Mouse (Mus musculus) G1E (cell line): Measurements from ENCODE around the gene Cdr2. TPM values are rescaled to one million over a fixed set of nuclear protein-coding genes. Genes with fewer than 3 reads are reported as not detected.
"Not testable (repeated sequence)": the region's sequence is repeated elsewhere in the genome, so short reads cannot be mapped to it uniquely, and the experiment has no call there.

ENCODE experiments used
- ATAC-seq: 2 replicates; pipeline ENCODE4 v1.8.0; 2016; ENCODE audit warnings: mild to moderate bottlenecking; ENCODE audit not compliant: insufficient number of reproducible peaks, poor library complexity, low FRiP score, severe bottlenecking; ENCODE audit errors: extremely low read depth
- DNase-seq: peaks from one replicate; pipeline ENCODE4 v3.0.0; 2012; ENCODE audit warnings: low spot score
- H3K27me3 ChIP-seq: 2 replicates; pipeline ENCODE4 v1.6.1; 2012; ENCODE audit warnings: mild to moderate bottlenecking, low read length, inconsistent platforms; ENCODE audit not compliant: insufficient read depth
- H3K36me3 ChIP-seq: replicated peaks from 2 replicates; pipeline ENCODE3; 2012; ENCODE audit warnings: mild to moderate bottlenecking, inconsistent platforms
- H3K4me1 ChIP-seq: 2 replicates; pipeline ENCODE4 v1.6.1; 2012; ENCODE audit warnings: low read depth, low read length, inconsistent platforms, mixed read lengths; ENCODE audit not compliant: insufficient read depth
- H3K4me3 ChIP-seq: 2 replicates; pipeline ENCODE4 v1.5.1; 2012; ENCODE audit warnings: low read depth, mild to moderate bottlenecking, inconsistent platforms, low read length, moderate library complexity, mixed read lengths
- H3K9me3 ChIP-seq: replicated peaks from 2 replicates; pipeline ENCODE4 v1.6.1; 2012; ENCODE audit warnings: inconsistent platforms
- CTCF ChIP-seq: IDR thresholded peaks from 2 replicates; pipeline ENCODE4 v1.5.1; 2012; ENCODE audit warnings: low read depth, low read length, inconsistent platforms, mixed read lengths
- GATA1 ChIP-seq: IDR thresholded peaks from 2 replicates; pipeline ENCODE4 v1.6.1; 2012; ENCODE audit warnings: borderline replicate concordance, low read length, inconsistent platforms, mixed read lengths
- GATA2 ChIP-seq: IDR thresholded peaks from 2 replicates; pipeline ENCODE4 v1.6.1; 2012; ENCODE audit warnings: low read depth, low read length, inconsistent platforms, borderline replicate concordance
- POLR2AphosphoS5 ChIP-seq: IDR thresholded peaks from 2 replicates; pipeline ENCODE4 v1.6.1; 2012; ENCODE audit warnings: low read depth, low read length, inconsistent platforms; ENCODE audit not compliant: insufficient replicate concordance
- TAL1 ChIP-seq: conservative IDR thresholded peaks from 2 replicates; pipeline ENCODE4 v1.6.1; 2012; ENCODE audit warnings: low read depth, low read length, inconsistent platforms, mixed read lengths
- polyA plus RNA-seq: library from polyadenylated mRNA; stranded (reverse); fragments of >175 nt; gene quantifications from 2 replicates; pipeline ENCODE4 v1.2.3, GENCODE M21; 2012
- total RNA-seq, 2 experiments: library from RNA; stranded (forward) in 1 of 2; stranded (reverse) in 1 of 2; fragments of 200-1000 nt in 1 of 2; fragments of >200 nt in 1 of 2; fragmentation: Nextera tagmentation in 1 of 2; gene quantifications; 2 replicates each; pipeline ENCODE4 v1.2.3; 2014 to 2017

Cdr2 gene
- total RNA-seq (2014; fragmentation: Nextera tagmentation) = 12.8 and 20.0 TPM in 2 replicates
- 12.7 and 14.0 TPM in 2 replicates for total RNA-seq (2017)
- 7.7 and 8.0 TPM in 2 replicates for polyA plus RNA-seq

DNA sequence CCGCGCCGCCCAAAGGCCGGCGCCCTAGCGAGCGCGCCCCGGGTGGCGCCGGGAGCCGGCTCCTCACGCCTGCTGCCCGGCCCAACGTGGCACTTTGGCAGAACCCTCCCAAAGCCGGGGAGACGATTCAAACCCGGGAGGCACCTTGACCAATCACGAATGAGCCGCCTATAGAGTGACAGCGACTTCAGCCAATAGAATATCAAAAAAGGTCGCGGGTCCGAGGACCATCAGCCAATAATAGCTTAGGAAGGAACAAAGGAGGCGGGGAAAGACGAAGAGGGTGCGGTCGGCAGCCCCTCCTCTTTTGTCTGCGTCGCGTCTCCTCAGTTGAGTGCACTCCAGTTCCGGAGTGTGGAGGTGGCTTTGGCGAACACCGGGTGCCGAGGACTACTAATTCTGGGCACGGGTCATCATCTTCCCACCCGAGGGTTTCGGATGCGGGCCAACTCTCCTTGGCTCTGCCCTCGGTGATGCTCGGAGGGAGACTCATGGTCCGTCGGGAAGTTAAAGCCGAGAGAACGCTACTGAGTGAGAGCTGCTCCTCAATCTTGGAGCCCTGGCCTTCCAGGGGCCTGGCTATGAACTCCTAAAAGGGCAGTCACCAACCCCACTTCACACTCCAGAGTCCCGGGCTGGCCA lies at the start of gene Cdr2, which contains the start of gene Mfsd13b:
Cdr2 (minus strand) TSS at position 113 of the 642 bp plus-strand sequence.
Mfsd13b (plus strand) TSS at position 310 of the 642 bp plus-strand sequence.
- peaks cover 51% of the 10 kb centered on the region for H3K4me1 ChIP-seq
- peak; percentile 98 for DNase-seq
- H3K9me3 ChIP-seq = no peaks in the 10 kb centered on the region
- peak within 1 kb of the TSS; percentile 88 for H3K4me3 ChIP-seq
- peaks cover 5% of the 10 kb centered on the region; the same call in 1 of the 2 replicates for H3K27me3 ChIP-seq
- peak; percentile 96 for ATAC-seq
- TF ChIP-seq POLR2AphosphoS5 (no peak), GATA1 (no peak), GATA2 (no peak), TAL1 (no peak), CTCF (no peak)
- H3K36me3 ChIP-seq = peaks cover 4% of the 10 kb centered on the region

DNA sequence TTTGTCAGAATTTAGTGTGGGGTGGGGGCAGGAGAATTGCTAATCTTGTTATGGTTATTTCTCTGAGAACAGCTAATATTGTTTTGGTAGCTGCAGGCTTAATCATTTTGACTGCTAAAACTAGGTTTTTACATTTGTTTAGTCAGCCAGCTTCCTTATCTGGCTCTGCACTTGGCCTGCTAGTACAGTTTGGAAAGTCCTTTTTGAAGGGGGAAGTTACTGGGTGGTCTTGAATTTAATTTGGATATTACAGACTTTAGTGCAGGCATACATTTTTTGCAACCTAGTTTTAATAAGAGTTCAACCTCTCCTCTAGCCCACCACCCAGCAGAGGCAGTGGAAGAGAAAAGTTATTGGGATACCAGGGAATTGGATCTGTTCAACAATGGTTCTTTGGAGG lies 47.8 kb upstream of the Cdr2 start:
- not testable (repeated sequence) for H3K4me3 ChIP-seq, H3K36me3 ChIP-seq, DNase-seq, ATAC-seq, H3K9me3 ChIP-seq
- H3K4me1 ChIP-seq = peaks cover 20% of the 10 kb centered on the region
- H3K27me3 ChIP-seq = peaks cover 11% of the 10 kb centered on the region; the same call in 1 of the 2 replicates

DNA sequence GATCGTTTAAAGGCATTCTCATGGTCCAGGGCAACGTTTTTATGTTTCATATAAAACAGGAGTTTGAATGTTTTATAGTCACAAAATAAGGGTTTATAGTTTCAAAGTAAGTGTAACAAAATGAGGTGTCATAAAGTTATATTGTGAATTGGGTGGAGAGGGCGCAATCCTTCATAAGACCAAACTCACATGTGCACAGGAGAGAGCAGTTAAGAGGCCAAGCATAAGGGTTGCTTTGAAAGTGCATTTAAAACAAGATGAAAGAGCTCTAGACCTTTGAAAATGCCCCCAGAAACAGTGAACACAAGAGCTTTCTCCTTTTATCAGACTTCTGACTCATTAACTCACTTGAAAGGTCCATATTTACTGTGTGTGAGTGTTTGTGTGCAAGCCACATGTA lies 44.2 kb upstream of the Cdr2 start:
- Histone ChIP-seq H3K4me3 (no peak overlapping the region), H3K9me3 (no peaks in the 10 kb centered on the region), H3K36me3 (no peaks in the 10 kb centered on the region), H3K4me1 (peaks cover 12% of the 10 kb centered on the region; the same call in 1 of the 2 replicates), H3K27me3 (peaks cover 25% of the 10 kb centered on the region; the same call in 1 of the 2 replicates)
- ATAC-seq (no peak), DNase-seq (no peak)
- TF ChIP-seq POLR2AphosphoS5 (no peak), CTCF (no peak), GATA2 (no peak), GATA1 (no peak), TAL1 (no peak)

DNA sequence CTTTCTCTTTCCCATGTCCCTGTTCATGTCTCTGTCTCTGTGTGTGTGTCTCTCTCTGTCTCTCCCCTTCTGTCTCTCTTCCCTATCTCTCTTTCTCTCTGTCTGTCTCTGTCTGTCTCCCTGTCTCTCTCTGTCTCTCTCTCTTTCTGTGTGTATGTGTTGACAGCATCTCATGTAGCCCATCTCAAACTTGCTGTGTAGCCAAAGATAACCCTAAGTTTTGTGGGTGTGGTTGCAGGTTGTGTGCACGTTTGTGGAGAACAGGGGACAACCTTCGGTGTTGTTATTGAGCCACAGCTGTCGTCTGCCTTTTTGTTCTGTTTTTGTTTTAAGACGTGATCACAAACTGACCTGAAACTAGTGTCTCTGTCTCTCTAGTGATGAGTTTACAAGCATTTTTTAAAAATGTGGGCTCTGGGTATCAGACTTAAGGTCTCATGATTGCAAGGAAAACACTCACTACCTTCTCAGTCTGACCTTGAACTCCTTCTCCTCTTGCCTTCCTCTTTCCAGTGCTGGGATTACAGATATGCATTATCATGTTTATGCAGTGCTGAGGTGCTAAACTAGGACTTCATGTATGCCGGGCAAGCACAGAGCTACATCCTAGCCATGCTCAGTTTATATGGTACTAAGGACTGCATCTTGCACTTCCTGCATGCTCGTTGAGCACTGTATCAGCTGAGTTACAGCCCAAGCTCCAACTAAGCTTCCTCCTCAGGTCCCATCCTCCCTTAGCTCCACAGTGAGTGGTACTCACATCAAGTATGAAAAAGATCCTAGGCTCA lies 43.3 kb upstream of the Cdr2 start:
- Histone ChIP-seq H3K9me3 (no peaks in the 10 kb centered on the region), H3K4me1 (peaks cover 9% of the 10 kb centered on the region; the same call in 1 of the 2 replicates), H3K27me3 (peaks cover 27% of the 10 kb centered on the region), H3K4me3 (no peak overlapping the region), H3K36me3 (no peaks in the 10 kb centered on the region)
- TF ChIP-seq CTCF (no peak), GATA1 (no peak), TAL1 (no peak), GATA2 (no peak), POLR2AphosphoS5 (no peak)
- no peak for DNase-seq
- ATAC-seq = no peak

DNA sequence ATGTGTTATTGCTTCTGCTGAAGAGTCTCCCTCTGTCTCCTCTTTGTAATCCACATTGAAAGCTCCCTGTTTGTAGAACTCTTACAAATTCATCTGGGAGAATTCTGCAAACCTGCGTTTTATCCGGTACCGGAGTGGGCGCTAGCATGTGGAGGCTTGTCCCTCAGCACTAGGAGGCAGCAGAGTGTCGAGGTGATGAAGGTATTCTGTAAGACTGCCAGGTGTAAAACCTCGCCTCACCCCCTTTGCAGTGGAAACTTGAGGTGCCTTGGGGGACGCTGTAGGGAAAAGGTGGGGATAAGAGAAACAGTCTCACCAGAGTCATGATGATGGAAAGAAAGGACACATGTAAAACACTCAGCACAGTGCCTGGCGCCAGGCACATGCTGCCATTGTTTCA lies 38.2 kb upstream of the Cdr2 start:
- Histone ChIP-seq H3K9me3 (no peaks in the 10 kb centered on the region), H3K36me3 (no peaks in the 10 kb centered on the region), H3K27me3 (peaks cover 29% of the 10 kb centered on the region), H3K4me3 (no peak overlapping the region), H3K4me1 (peaks cover 4% of the 10 kb centered on the region)
- TF ChIP-seq POLR2AphosphoS5 (no peak), TAL1 (no peak), GATA1 (no peak), CTCF (no peak)
- ATAC-seq (no peak), DNase-seq (no peak)

DNA sequence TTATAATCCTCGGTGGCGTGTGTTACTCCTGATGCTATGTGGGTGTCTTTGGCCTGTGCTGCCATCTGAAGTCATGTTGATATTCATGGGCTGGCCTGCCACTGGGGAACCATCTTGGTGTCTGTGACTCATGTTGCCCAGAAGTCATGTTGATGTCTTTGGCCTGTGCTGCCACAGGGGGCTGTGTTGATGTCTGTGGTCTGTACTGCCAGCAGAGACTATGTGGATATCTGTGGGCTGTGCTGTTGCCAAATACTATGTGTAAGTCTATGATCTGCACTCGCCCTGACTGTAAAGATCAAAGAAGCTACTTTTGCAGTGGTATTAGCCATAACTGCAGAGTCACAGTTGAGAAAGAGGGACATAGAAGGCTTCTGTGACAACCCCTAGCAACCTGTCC lies 36.7 kb upstream of the Cdr2 start:
- Histone ChIP-seq H3K27me3 (peaks cover 33% of the 10 kb centered on the region), H3K36me3 (no peaks in the 10 kb centered on the region), H3K9me3 (no peaks in the 10 kb centered on the region), H3K4me1 (peaks cover 2% of the 10 kb centered on the region; the same call in 1 of the 2 replicates), H3K4me3 (no peak overlapping the region)
- no peak for DNase-seq
- no peak for TF ChIP-seq POLR2AphosphoS5
- no peak for TF ChIP-seq CTCF
- no peak for TF ChIP-seq TAL1
- TF ChIP-seq GATA2 = no peak
- TF ChIP-seq GATA1 = no peak
- ATAC-seq = no peak
